Mouse (Mus musculus) frontal cortex, postnatal 36 days (tissue): Measurements from ENCODE around the gene Gorasp2.

Source experiments
- DNase-seq, 2 experiments: peaks; one replicate each; pipeline ENCODE4 v3.0.0; 2022; ENCODE audit warnings: low spot score in 2 of 2

The Gorasp2 gene

DNA sequence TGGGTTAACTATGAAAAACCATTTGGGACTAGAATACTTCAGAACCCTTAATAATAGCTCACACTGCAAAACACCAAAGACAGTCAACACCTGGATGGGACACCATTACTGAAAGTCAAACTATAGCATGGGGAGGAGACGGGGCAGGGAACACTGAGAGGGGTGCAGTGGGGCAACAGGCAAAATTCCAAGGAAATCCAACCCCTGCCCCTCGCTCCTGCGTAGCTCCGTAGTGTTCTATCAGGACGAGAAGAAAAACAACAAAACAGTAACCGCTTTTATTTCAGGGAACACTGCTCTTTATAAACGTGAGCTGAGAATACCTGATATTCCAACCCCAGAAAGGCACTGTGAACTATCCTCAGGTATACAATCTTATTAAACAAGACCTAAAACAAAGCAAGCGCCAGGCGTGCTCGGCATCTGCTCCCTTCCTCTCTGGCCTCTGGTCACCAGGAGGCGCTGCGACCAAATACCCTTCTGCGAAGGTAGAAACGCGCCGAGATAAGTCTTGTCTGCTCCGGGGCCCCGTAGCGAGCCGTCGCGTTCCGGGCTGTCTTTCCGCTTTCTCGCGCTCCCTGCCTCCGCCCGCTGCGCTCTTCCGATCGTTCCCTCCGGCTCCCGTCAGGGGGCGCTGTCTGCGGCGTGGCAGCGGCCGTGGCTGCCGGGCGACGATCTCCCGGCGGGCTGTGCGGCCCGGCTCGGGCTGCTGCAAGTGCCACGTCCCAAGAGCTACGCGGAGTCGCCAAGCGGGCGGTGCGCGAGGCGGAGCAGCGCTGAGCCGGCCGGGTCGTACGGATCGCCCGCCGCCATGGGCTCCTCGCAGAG lies at the start of gene Gorasp2:
Gene Gorasp2, plus strand, starts transcription at position 690 of the 828 bp plus-strand sequence.
- DNase-seq = peak; percentile 96 to 97

DNA sequence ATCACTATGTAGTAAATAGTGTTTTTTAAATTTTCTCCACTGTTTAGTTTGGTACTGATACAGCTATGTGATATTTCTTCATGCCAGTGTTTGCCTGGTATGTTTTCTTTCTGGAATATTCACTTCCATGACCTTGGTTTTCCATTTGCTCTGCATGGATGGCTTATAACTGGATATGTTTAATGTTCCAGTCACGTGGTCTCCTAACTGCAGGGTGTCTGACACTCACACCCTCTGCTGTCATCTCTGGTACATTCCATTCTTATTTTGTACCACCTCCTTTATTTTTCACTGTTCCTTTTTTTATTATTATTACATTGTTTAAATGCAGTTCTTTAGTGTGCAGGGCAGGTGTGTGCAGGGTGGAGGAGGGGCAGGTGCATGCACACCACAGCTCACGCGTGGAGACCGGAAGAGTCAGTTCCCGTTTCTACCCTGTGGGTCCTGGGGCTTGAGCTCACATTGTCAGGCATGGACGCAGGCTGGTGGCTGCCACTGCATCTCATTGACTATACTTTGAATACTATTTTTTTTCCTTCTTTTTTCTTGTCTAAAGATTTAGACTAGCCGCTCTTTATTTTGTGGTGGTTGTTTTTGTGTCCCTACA lies 46.5 kb upstream of the Gorasp2 start:
- DNase-seq = no peak

DNA sequence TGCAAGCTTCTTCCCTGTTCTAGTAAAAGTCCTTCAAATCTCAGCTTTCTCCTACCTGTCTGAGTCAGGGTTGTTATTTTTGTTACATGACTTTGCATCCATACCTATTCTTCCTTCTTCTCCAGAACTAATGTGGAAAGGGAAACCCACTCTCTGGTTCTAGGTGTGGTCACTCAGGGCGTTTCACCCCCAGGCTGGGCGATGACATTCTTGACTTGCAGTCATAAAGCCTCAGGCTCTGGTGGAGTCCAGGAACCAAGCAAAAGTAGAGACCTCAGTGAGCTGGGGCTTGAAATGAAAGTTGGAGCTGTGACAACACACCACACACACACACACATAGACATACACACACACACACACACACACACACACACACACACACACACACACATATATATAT lies 45.3 kb upstream of the Gorasp2 start:
- no peak for DNase-seq

DNA sequence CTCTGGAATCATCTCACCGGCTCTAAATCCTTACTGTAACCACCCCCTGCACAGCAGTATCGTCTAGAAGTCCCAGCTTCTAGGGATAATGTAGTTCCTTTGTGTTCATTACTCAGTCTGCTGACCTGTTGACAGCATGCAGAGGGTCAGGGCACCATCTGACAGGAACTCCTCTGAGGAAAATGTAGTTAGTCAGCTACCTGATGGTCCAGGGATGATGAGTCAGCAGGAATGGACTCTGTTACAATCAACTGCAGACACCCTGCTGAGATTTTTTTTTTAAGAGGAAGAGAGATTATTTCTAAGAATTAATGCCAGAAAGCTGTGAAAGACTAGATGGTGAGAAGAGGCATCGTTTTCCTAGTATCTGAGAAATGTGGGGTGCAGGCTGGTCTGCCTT lies 44.8 kb upstream of the Gorasp2 start:
- no peak for DNase-seq

DNA sequence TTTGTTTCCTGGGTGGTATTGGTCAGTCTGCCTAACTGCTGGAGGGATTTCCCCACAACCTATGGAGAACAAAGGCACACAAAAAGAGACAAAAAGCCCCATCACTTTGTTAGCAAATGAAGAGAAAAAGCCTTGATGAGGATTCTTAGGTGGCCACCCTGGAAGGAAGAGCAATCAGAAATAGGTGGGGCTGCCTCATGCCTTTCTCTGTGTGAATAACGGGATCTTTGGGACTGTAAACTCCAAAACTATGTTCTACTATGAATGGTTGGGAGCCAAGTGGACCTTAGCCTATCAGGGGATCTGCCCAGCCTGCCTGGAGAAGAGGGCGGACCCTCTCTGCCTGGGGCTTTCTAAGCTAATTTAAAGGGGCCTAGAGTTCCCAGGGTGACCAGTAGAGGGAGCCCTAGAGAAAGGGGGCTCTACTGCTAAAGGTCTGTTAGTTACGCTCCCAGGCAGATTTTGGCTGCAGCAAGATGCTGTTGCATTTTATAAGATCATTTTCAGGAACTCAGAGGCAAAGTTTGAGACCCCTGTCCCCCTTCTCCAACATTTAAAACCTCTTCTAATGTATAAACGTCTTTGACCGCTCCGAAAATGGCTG lies 42.0 kb upstream of the Gorasp2 start:
- no peak for DNase-seq

- peak; percentile 40 to 41 for DNase-seq
Observed at GRCm38 (mm10) chr2:70620225-70620624, 41.2 kb upstream of the Gorasp2 start.

DNA sequence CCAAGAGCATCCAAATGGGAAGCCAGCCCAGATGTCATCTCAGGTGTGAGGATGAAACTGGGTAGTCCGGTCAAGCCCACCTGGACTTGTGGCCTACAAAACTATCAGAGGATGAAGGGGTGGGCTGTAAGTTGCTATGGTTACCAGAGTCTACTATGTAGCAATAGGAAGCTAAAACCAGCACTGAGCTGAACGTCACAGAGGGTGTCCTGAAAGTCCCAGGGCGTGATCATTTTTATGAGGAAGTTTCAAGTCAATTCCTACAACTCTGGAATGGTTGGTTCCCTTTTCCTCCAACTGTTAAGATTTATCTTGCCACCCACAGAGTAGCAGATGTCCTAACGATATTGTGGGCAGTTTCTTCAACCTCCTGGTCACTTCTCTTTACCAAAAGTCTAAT lies 39.1 kb upstream of the Gorasp2 start:
- no peak for DNase-seq

DNA sequence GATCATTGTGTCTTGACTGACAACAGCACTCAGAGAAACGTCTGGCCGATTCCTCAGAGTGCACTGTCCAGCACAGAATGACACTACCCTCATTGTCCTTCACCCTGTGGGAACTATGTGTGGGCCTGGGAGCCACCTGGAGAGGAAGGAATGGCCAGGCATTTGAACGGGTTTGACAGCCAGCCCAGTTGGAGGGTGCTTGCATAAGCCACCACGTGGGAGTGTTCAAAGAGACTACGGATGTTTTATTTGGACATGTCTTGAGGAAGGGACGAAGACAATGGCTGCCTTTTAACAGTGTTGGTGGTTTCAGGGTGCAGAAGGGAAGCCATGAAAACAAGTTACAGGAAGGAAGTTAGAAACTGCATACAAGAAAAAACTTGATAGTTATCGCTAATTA lies 35.6 kb upstream of the Gorasp2 start:
- DNase-seq = no peak

GRCm38 (mm10) chr2:70628397-70628796 lies 33.0 kb upstream of the Gorasp2 start:
- no peak for DNase-seq

- peak in 1 of 2 experiments; percentile 8 for DNase-seq
Observed at GRCm38 (mm10) chr2:70629339-70629761, 32.0 kb upstream of the Gorasp2 start.

DNA sequence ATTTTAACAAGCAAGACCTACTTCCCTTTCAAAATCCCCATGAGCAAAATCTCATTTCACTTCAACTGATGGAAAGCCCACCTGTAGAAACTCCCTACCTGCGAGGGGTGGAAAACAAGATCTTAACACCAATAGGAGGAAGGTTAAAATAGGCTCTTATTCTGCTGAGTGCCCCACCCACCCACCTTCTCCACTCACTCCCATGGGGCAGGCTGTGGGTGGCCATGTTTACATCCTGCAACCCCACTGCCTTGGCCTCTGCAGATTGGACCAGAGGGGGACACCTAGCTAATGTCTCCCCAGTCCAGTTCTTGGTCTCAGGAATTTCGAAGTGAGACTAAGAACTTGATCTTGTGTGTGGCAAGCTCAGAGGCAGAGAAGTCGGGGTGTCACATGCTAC lies 31.5 kb upstream of the Gorasp2 start:
- DNase-seq = no peak

DNA sequence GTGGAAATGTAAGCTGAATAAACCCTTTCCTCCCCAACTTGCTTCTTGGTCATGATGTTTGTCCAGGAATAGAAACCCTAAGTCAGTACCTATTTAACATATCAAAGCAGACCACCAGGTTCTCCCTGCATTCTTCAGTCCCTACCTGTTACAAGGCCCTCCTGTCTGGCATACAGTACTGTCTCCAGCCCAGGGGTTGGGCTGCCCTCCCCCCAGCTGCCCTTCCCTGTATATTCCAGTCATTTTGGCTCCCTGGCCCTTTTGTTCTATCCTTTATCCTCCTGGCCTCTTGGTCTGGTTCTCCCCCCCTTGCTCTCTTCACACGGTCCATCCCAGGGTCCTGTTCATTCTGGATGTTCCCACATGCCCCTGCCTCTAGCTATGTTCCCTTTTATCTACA lies 30.1 kb upstream of the Gorasp2 start:
- no peak for DNase-seq

DNA sequence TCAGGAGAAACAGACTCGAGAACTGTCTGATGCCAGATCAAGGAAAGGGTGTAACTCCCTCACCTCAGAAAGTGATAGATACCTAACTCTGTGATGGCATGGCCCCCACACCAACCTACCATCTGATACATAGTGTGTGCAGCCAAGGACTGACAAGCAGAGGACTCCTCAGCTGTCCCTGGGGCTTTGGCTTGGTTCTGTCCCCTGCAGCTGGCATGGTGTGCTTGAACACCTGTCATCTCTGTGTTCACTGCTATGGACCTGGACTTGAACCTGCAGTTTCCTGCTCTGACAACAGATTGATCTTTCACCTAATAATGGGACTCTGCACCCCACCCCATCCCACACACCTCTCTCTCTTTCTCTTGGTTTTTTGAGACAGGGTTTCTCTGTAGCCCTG lies 29.0 kb upstream of the Gorasp2 start:
- no peak for DNase-seq

DNA sequence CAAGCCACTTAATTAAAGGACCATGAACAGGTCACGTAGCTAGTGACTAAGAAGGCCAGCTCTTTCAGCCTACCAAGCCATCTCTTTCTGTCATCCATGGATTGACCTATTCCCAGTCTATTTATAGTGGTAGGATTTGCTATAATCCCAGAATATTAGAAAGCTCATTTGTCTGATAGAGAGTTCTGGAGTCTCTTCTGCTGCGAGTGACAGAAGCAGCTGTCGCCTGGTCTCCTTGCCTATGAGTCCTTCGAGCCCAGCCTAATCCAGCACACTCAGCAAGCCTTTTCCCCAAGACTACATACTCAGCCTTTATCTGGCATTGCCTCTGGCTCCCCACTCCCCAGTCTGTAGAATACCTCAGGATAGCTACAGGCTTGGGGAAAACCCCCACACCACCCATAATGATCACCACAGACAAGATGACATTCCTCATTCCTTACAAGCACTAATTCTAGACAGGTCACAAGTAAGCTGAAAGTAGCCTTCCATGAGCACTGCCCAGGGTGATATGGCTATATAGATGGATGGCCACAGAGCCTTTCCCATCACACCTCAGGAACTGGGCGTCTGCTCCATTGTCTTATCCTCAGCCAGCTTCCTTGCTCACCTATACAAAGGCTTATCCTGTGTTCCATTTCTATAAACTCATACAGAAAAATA lies 27.2 kb upstream of the Gorasp2 start:
- no peak for DNase-seq

GRCm38 (mm10) chr2:70640968-70641367 lies 20.4 kb upstream of the Gorasp2 start:
- no peak for DNase-seq

DNA sequence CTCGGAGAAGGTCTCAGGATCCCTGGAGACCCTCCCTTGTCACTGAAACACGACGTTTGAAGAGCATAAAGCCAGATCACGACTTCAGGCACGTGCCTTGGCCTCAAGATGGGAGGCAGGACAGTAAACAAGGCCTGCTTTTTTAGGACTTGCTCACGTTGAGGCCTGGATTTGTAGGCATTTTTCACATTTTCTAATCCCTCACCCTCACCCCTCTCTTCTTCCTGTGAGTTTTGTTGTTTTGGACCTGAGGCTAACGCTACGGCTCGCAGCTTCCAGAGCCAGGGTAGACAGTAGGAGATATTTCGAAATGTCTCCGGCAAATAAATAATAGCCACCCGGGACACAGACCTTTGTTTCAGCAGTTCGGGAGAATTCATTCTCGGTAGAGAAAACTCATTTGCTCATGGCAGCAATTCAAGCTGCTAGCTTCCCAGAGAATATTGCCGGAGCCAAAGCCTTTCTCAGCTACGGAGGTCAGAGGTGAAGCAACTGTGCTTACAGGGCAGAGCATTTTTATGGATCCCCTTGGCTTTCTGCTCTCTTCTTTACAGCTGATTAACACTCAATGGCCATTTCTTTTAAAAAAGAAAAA lies 18.3 kb upstream of the Gorasp2 start:
- no peak for DNase-seq

GRCm38 (mm10) chr2:70645266-70645780 lies 16.1 kb upstream of the Gorasp2 start:
- DNase-seq = no peak

DNA sequence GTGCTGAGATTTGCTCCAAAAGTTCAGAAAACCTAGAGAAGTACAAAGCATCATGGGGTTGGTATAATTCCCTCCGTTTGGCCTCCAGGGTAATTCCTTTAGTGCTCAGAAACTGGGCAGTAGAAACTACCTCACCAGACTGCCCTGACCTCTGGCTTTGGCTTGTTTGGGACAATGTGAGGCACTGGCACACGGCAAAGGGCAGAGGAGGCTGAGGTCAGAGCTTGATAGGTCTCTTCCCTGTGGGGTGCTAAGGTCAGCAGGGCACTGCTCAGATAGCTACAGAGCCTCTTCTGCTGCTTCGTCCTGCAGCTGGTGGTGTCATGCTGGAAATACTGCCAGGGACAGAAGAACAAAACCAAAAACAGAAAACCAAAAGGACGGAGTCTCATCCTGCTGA lies 13.7 kb upstream of the Gorasp2 start:
- DNase-seq = no peak

- no peak for DNase-seq
Observed at GRCm38 (mm10) chr2:70648271-70648670, 13.1 kb upstream of the Gorasp2 start.

DNA sequence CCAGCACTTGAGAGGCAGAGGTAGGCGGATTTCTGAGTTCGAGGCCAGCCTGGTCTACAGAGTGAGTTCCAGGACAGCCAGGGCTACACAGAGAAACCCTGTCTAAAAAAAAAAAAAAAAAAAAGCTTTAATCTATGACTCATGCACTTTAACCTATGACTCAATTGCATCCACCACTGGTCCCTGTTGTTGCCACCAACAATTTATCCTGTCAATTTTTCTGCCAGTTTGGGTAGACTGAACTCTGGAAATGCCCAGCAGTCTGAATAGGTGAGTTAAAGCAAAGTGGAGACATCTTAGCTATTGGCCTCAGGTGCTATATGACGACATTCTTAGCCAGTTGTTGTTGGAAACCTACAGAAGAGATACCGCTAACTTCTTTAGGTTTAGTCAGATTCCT lies 11.9 kb upstream of the Gorasp2 start:
- DNase-seq = no peak

DNA sequence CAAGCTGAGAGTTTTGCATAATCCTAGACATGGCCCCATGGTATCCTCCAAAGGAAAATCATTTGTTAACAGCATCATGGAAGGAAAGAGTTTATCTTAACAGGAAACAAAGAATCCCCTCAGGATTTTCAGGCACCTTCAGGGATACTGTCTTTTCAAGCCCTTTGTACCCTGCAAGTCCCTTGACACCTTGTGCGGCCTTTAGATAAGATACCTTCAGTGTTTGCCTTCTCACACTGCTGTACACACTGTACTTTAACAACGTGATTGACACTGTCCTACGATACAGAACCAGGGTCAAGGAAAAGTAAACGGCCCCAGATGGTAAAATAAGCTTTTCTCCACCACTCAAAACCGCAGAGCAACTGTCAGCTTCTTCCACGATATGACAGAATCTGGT lies 9.6 kb upstream of the Gorasp2 start:
- DNase-seq = no peak

- DNase-seq = no peak
Observed at GRCm38 (mm10) chr2:70657083-70657482, 4.3 kb upstream of the Gorasp2 start.
